Mouse (Mus musculus) lung, embryonic 14.5 days (tissue): ENCODE results near the gene Tut1. TPM values are rescaled to one million over a fixed set of nuclear protein-coding genes. Genes with fewer than 3 reads are reported as not detected.

Experiments
- polyA plus RNA-seq: library from polyadenylated mRNA; unstranded; fragments of >200 nt; fragmentation: Nextera tagmentation; extraction: Ambion mirVana; gene quantifications from 2 replicates; pipeline ENCODE4 v1.2.1, GENCODE M21; 2014

Gene Tut1
- polyA plus RNA-seq, 1 experiment from 2014 or later, result 28.4 TPM

Other genes starting within 250 kb of the Tut1 start
- gene Slc3a2, start 230.5 kb upstream of the Tut1 start, polyA plus RNA-seq, result 85.0 and 89.1 TPM in 2 replicates
- 83.4 and 88.0 TPM in 2 replicates for gene Wdr74, start 218.0 kb upstream of the Tut1 start, polyA plus RNA-seq
- 1.2 and 2.3 TPM in 2 replicates for gene 1700092M07Rik, start 213.1 kb upstream of the Tut1 start, polyA plus RNA-seq
- gene Stx5a, start 212.4 kb upstream of the Tut1 start, polyA plus RNA-seq, result 122 and 126 TPM in 2 replicates
- gene Nxf1, start 196.8 kb upstream of the Tut1 start, polyA plus RNA-seq, result 195 and 197 TPM in 2 replicates
- gene Tmem223, start 182.9 kb upstream of the Tut1 start, polyA plus RNA-seq, result 166 and 207 TPM in 2 replicates
- gene Tmem179b, start 179.4 kb upstream of the Tut1 start, polyA plus RNA-seq, result 67.7 and 72.3 TPM in 2 replicates
- gene Taf6l, start 167.4 kb upstream of the Tut1 start, polyA plus RNA-seq, result 21.5 and 24.7 TPM in 2 replicates
- 162 and 163 TPM in 2 replicates for gene Polr2g, start 155.3 kb upstream of the Tut1 start, polyA plus RNA-seq
- 6.1 and 6.6 TPM in 2 replicates for gene Zbtb3, start 151.3 kb upstream of the Tut1 start, polyA plus RNA-seq
- 53.7 and 55.7 TPM in 2 replicates for gene Ttc9c, start 134.5 kb upstream of the Tut1 start, polyA plus RNA-seq
- 7.9 and 8.3 TPM in 2 replicates for gene Hnrnpul2, start 133.8 kb upstream of the Tut1 start, polyA plus RNA-seq
- not detected in 2 replicates for gene AC129217.1, start 124.1 kb upstream of the Tut1 start, polyA plus RNA-seq
- 38.4 and 42.5 TPM in 2 replicates for gene Bscl2, start 116.4 kb upstream of the Tut1 start, polyA plus RNA-seq
- gene Gng3, start 114.7 kb upstream of the Tut1 start, polyA plus RNA-seq, result 1.2 and 2.1 TPM in 2 replicates
- 0.83 and 0.96 TPM in 2 replicates for gene Lrrn4cl, start 103.1 kb upstream of the Tut1 start, polyA plus RNA-seq
- gene Ubxn1, start 82.4 kb upstream of the Tut1 start, polyA plus RNA-seq, result 149 and 152 TPM in 2 replicates
- gene Uqcc3, start 72.9 kb upstream of the Tut1 start, polyA plus RNA-seq, result 51.9 and 53.9 TPM in 2 replicates
- gene Lbhd1, start 70.1 kb upstream of the Tut1 start, polyA plus RNA-seq, result 72.1 and 78.8 TPM in 2 replicates
- gene Gm49403, start 69.9 kb upstream of the Tut1 start, polyA plus RNA-seq, result not detected in 2 replicates
- 92.0 and 93.3 TPM in 2 replicates for gene 1810009A15Rik, start 65.0 kb upstream of the Tut1 start, polyA plus RNA-seq
- 0.37 TPM in 1 of 2 replicates, not detected in the other for gene Gm49416, start 64.9 kb upstream of the Tut1 start, polyA plus RNA-seq
- gene Ints5, start 60.8 kb upstream of the Tut1 start, polyA plus RNA-seq, result 43.1 and 46.5 TPM in 2 replicates
- gene Ganab, start 55.8 kb upstream of the Tut1 start, polyA plus RNA-seq, result 112 and 121 TPM in 2 replicates
- gene B3gat3, start 33.5 kb upstream of the Tut1 start, polyA plus RNA-seq, result 34.5 and 37.8 TPM in 2 replicates
- gene Rom1, start 24.5 kb upstream of the Tut1 start, polyA plus RNA-seq, result 0.73 and 1.3 TPM in 2 replicates
- 19.0 and 19.5 TPM in 2 replicates for gene Eml3, start 24.3 kb upstream of the Tut1 start, polyA plus RNA-seq
- gene Mta2, start 12.0 kb upstream of the Tut1 start, polyA plus RNA-seq, result 44.0 and 52.1 TPM in 2 replicates
- gene Eef1g, start 13.2 kb downstream of the Tut1 start, polyA plus RNA-seq, result 480 and 516 TPM in 2 replicates
- gene Ahnak, start 35.4 kb downstream of the Tut1 start, polyA plus RNA-seq, result 14.9 and 15.8 TPM in 2 replicates
- gene Scgb1a1, start 134.1 kb downstream of the Tut1 start, polyA plus RNA-seq, result not detected in 2 replicates
- 13.9 and 15.0 TPM in 2 replicates for gene Asrgl1, start 181.8 kb downstream of the Tut1 start, polyA plus RNA-seq